Mouse (Mus musculus): ENCODE measurements around the gene Cyb5r4. TPM values are rescaled to one million over a fixed set of nuclear protein-coding genes. Genes with fewer than 3 reads are reported as not detected.
"Not testable (repeated sequence)": the region's sequence is repeated elsewhere in the genome, so short reads cannot be mapped to it uniquely, and the experiment has no call there.

The Cyb5r4 gene
- polyA plus RNA-seq, 1 experiment = 4.7 TPM

DNA sequence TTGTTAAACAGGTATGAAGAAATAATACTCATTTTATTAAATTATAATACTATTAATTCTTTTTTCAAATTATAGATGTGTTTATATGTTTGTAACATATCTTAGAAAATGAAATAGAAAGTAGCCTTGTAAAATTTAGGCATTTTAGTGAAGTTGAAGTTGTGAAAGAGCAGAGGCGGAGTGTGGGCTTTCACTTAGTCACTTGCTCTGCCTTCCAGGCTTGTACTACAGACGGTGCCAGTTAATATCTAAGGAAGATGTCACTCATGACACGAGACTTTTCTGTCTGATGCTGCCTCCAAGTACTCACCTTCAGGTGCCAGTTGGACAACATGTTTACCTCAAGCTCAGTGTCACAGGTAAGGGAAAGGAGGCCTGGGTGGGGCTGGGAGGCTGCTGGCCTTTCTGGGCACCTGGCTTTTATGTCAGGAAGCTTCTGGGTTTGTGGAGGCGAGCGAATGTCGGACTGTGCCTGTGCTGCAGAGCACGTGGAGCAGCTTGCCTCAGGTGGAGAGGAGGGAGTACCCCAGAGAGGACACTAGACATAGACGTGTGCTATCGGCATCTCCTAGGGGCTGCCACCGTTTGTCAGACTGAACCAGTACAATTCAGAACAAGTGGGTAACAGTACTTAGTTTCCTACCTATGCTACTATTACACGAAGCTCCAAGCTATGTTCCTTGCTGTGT lies 33.9 kb downstream of the Cyb5r4 start:
- Histone ChIP-seq H3K4me3 (ENCODE audit: extremely low read depth, insufficient read depth, insufficient read length) (no peak overlapping the region), H3K27ac (ENCODE audit: insufficient read depth, low read length) (no peak overlapping the region), H3K27me3 (ENCODE audit: control insufficient read depth, insufficient read depth, low read length) (no peaks in the 10 kb centered on the region), H3K4me1 (ENCODE audit: control insufficient read depth, insufficient read depth, insufficient read length) (no peaks in the 10 kb centered on the region), H3K36me3 (ENCODE audit: control insufficient read depth, insufficient read depth, low read length) (peaks cover 20% of the 10 kb centered on the region)
- WGBS = 94% methylated on average over 11 of the region's 11 CpGs
- no peak for TF ChIP-seq POLR2A (IDR thresholded peaks at IDR 0.05; ENCODE audit: low read depth, low read length)
- TF ChIP-seq CTCF (IDR thresholded peaks at IDR 0.05; ENCODE audit: extremely low read depth, insufficient read depth, insufficient read length, insufficient replicate concordance) = no peak
- no peak for DNase-seq (ENCODE audit: low read depth in 1 of 2, low spot score in 2 of 2)

DNA sequence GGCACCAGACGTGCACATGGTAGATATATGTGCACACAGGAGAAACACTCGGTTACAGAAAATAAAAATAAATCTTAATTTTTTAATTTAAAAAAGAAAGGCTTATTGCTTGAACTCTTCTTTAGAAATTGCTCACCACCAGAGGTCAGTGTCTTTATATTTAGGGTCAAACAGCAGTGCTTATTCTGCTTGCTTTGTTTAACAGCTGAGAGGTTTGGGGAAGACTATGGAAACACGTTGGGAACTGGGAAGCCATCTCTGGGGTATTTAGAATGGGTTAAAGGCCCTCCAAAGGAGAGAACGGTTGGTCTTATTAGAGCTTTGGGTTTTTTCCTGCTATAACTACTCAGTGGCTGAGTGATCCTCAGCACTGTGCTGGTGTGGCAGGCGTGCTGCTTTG lies 40.5 kb downstream of the Cyb5r4 start:
- Histone ChIP-seq H3K27me3 (ENCODE audit: control insufficient read depth, insufficient read depth, low read length) (no peaks in the 10 kb centered on the region), H3K4me1 (ENCODE audit: control insufficient read depth, insufficient read depth, insufficient read length) (no peaks in the 10 kb centered on the region), H3K4me3 (ENCODE audit: extremely low read depth, insufficient read depth, insufficient read length) (no peak overlapping the region), H3K36me3 (ENCODE audit: control insufficient read depth, insufficient read depth, low read length) (peaks cover 25% of the 10 kb centered on the region), H3K27ac (ENCODE audit: insufficient read depth, low read length) (no peak overlapping the region)
- no peak for DNase-seq (ENCODE audit: low read depth in 1 of 2, low spot score in 2 of 2)
- TF ChIP-seq POLR2A (IDR thresholded peaks at IDR 0.05; ENCODE audit: low read depth, low read length) = no peak
- TF ChIP-seq CTCF (IDR thresholded peaks at IDR 0.05; ENCODE audit: extremely low read depth, insufficient read depth, insufficient read length, insufficient replicate concordance) = no peak
- WGBS = 90% methylated on average over 5 of the region's 5 CpGs

- H3K36me3 ChIP-seq (ENCODE audit: control insufficient read depth, insufficient read depth, low read length) = peaks cover 20% of the 10 kb centered on the region
- no peak overlapping the region for H3K4me3 ChIP-seq (ENCODE audit: extremely low read depth, insufficient read depth, insufficient read length)
- H3K27me3 ChIP-seq (ENCODE audit: control insufficient read depth, insufficient read depth, low read length) = no peaks in the 10 kb centered on the region
- no peak overlapping the region for H3K27ac ChIP-seq (ENCODE audit: insufficient read depth, low read length)
- H3K4me1 ChIP-seq (ENCODE audit: control insufficient read depth, insufficient read depth, insufficient read length) = no peaks in the 10 kb centered on the region
- DNase-seq (ENCODE audit: low read depth in 1 of 2, low spot score in 2 of 2) = no peak
- TF ChIP-seq CTCF (IDR thresholded peaks at IDR 0.05; ENCODE audit: extremely low read depth, insufficient read depth, insufficient read length, insufficient replicate concordance) (no peak), POLR2A (IDR thresholded peaks at IDR 0.05; ENCODE audit: low read depth, low read length) (no peak)
- WGBS = 47% methylated on average over 1 of the region's 1 CpGs
These were observed 46.3 kb downstream of the Cyb5r4 start for GRCm38 (mm10) chr9:87068160-87068559.

DNA sequence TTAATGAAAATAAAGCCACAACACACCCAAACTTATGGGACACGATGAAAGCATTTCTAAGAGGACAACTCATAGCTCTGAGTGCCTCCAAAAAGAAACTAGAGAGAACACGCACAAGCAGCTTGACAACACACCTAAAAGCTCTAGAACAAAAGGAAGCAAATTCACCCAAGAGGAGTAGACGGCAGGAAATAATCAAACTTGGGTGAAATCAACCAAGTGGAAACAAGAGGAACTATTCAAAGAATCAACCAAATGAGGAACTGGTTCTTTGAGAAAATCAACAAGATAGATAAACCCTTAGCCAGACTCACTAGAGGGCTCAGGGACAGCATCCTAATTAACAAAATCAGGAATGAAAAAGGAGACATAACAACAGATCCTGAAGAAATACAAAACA lies 49.8 kb downstream of the Cyb5r4 start:
- not testable (repeated sequence) for DNase-seq (ENCODE audit: low read depth in 1 of 2, low spot score in 2 of 2); H3K4me3 ChIP-seq (ENCODE audit: extremely low read depth, insufficient read depth, insufficient read length); H3K27me3 ChIP-seq (ENCODE audit: control insufficient read depth, insufficient read depth, low read length); H3K4me1 ChIP-seq (ENCODE audit: control insufficient read depth, insufficient read depth, insufficient read length); H3K27ac ChIP-seq (ENCODE audit: insufficient read depth, low read length)
- 37% methylated on average over 3 of the region's 3 CpGs for WGBS
- peaks cover 14% of the 10 kb centered on the region for H3K36me3 ChIP-seq (ENCODE audit: control insufficient read depth, insufficient read depth, low read length)

DNA sequence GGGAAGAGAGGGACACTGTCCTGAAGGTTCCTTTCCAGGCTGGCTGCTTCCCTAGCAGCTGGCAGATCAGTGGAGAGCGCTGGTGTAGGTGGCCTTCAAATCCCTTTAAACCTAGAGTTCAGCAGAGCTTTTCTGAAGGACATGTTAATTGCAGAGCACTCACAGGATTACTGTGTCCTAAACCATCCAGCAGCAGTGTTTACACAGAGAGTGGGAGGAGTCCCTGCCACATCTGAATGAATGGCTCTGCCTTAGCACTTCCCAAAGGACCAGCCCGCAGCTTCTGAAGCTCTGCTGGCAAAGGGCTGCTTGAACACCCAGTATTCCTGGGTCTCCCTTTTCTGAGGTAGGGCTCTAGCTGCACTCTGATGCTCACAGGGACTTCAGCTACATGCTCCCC lies 56.1 kb downstream of the Cyb5r4 start:
- H3K4me3 ChIP-seq (ENCODE audit: extremely low read depth, insufficient read depth, insufficient read length) = no peak overlapping the region
- H3K27ac ChIP-seq (ENCODE audit: insufficient read depth, low read length) = no peak overlapping the region
- WGBS = 94% methylated on average over 2 of the region's 2 CpGs
- no peak for DNase-seq (ENCODE audit: low read depth in 1 of 2, low spot score in 2 of 2)
- H3K4me1 ChIP-seq (ENCODE audit: control insufficient read depth, insufficient read depth, insufficient read length) = no peaks in the 10 kb centered on the region
- peaks cover 3% of the 10 kb centered on the region; the same call in 1 of the 2 replicates for H3K36me3 ChIP-seq (ENCODE audit: control insufficient read depth, insufficient read depth, low read length)
- no peaks in the 10 kb centered on the region for H3K27me3 ChIP-seq (ENCODE audit: control insufficient read depth, insufficient read depth, low read length)
- TF ChIP-seq POLR2A (IDR thresholded peaks at IDR 0.05; ENCODE audit: low read depth, low read length) (no peak), CTCF (IDR thresholded peaks at IDR 0.05; ENCODE audit: extremely low read depth, insufficient read depth, insufficient read length, insufficient replicate concordance) (no peak)

GRCm38 (mm10) chr9:87079511-87079910 lies 57.7 kb downstream of the Cyb5r4 start:
- Histone ChIP-seq H3K36me3 (ENCODE audit: control insufficient read depth, insufficient read depth, low read length) (peaks cover 3% of the 10 kb centered on the region; the same call in 1 of the 2 replicates), H3K27ac (ENCODE audit: insufficient read depth, low read length) (no peak overlapping the region), H3K4me3 (ENCODE audit: extremely low read depth, insufficient read depth, insufficient read length) (no peak overlapping the region), H3K4me1 (ENCODE audit: control insufficient read depth, insufficient read depth, insufficient read length) (no peaks in the 10 kb centered on the region; the same call in 1 of the 2 replicates), H3K27me3 (ENCODE audit: control insufficient read depth, insufficient read depth, low read length) (no peaks in the 10 kb centered on the region)
- WGBS = 69% methylated on average over 2 of the region's 2 CpGs
- DNase-seq (ENCODE audit: low read depth in 1 of 2, low spot score in 2 of 2) = no peak
- TF ChIP-seq CTCF (IDR thresholded peaks at IDR 0.05; ENCODE audit: extremely low read depth, insufficient read depth, insufficient read length, insufficient replicate concordance) (no peak), POLR2A (IDR thresholded peaks at IDR 0.05; ENCODE audit: low read depth, low read length) (no peak)

GRCm38 (mm10) chr9:87086991-87087390 lies 65.2 kb downstream of the Cyb5r4 start:
- Histone ChIP-seq H3K36me3 (ENCODE audit: control insufficient read depth, insufficient read depth, low read length) (no peaks in the 10 kb centered on the region), H3K27ac (ENCODE audit: insufficient read depth, low read length) (no peak overlapping the region), H3K4me1 (ENCODE audit: control insufficient read depth, insufficient read depth, insufficient read length) (no peaks in the 10 kb centered on the region; the same call in 1 of the 2 replicates), H3K4me3 (ENCODE audit: extremely low read depth, insufficient read depth, insufficient read length) (no peak overlapping the region), H3K27me3 (ENCODE audit: control insufficient read depth, insufficient read depth, low read length) (no peaks in the 10 kb centered on the region)
- 89% methylated on average over 4 of the region's 4 CpGs for WGBS
- TF ChIP-seq POLR2A (IDR thresholded peaks at IDR 0.05; ENCODE audit: low read depth, low read length) = no peak
- no peak for TF ChIP-seq CTCF (IDR thresholded peaks at IDR 0.05; ENCODE audit: extremely low read depth, insufficient read depth, insufficient read length, insufficient replicate concordance)
- DNase-seq (ENCODE audit: low read depth in 1 of 2, low spot score in 2 of 2) = no peak
